Mouse (Mus musculus) hindbrain, embryonic 14.5 days (tissue): ENCODE data around the gene Pdcd11. TPM values are rescaled to one million over a fixed set of nuclear protein-coding genes. Genes with fewer than 3 reads are reported as not detected.
A peak's percentile ranks its signal among the peaks of the same experiment; 100 is the strongest.

ENCODE experiments used
- ATAC-seq: fragments of 200-750 bp; cut with Nextera tagmentation; 2 replicates; pipeline ENCODE4 v1.8.0; 2017; ENCODE audit warnings: moderate number of reproducible peaks, mild to moderate bottlenecking, moderate TSS enrichment, moderate library complexity; ENCODE audit not compliant: low FRiP score
- DNase-seq: peaks from one replicate; pipeline ENCODE4 v3.0.0-alpha.2; 2015; ENCODE audit warnings: low spot score
- H3K27ac ChIP-seq: fragments of 300-500 bp; sonication (generic); 2 replicates; pipeline ENCODE4 v1.5.1; 2014; ENCODE audit warnings: mild to moderate bottlenecking, moderate library complexity
- H3K27me3 ChIP-seq: fragments of 300-500 bp; sonication (generic); 2 replicates; pipeline ENCODE4 v1.6.1; 2014; ENCODE audit warnings: mild to moderate bottlenecking, low read length, mixed read lengths; ENCODE audit not compliant: control insufficient read depth, insufficient read depth
- H3K36me3 ChIP-seq: fragments of 300-500 bp; sonication (generic); replicated peaks from 2 replicates; pipeline ENCODE4 v1.6.1; 2014; ENCODE audit not compliant: control insufficient read depth, insufficient read depth
- H3K4me1 ChIP-seq: fragments of 300-500 bp; sonication (generic); replicated peaks from 2 replicates; pipeline ENCODE4 v1.6.1; 2014; ENCODE audit warnings: antibody characterized with exemption, low read length, mixed read lengths; ENCODE audit not compliant: control insufficient read depth, insufficient read depth
- H3K4me2 ChIP-seq: fragments of 300-500 bp; sonication (generic); replicated peaks from 2 replicates; pipeline ENCODE4 v1.6.1; 2014; ENCODE audit warnings: mild to moderate bottlenecking, moderate library complexity
- H3K4me3 ChIP-seq: fragments of 300-500 bp; sonication (generic); replicated peaks from 2 replicates; pipeline ENCODE4 v1.5.1; 2014; ENCODE audit warnings: mild to moderate bottlenecking, low read length
- H3K9ac ChIP-seq: fragments of 300-500 bp; sonication (generic); 2 replicates; pipeline ENCODE4 v1.6.1; 2014
- H3K9me3 ChIP-seq: fragments of 300-500 bp; sonication (generic); 2 replicates; pipeline ENCODE4 v1.6.1; 2016; ENCODE audit warnings: low read length; ENCODE audit not compliant: control insufficient read depth
- WGBS: fragments of 180-500 bp; shearing (Covaris S2); extraction: QIAGEN DNeasy Blood & Tissue Kit; methylation state at CpG from one replicate; pipeline ENCODE4 v1.1.7; 2014; 5-methylcytosine and 5-hydroxymethylcytosine counted together
- polyA plus RNA-seq: library from polyadenylated mRNA; unstranded; fragments of >200 nt; fragmentation: Nextera tagmentation; extraction: Ambion mirVana; gene quantifications from 2 replicates; pipeline ENCODE4 v1.2.1, GENCODE M21; 2014

Pdcd11 gene
- polyA plus RNA-seq, 1 experiment from 2014 or later: 6.0 TPM

DNA sequence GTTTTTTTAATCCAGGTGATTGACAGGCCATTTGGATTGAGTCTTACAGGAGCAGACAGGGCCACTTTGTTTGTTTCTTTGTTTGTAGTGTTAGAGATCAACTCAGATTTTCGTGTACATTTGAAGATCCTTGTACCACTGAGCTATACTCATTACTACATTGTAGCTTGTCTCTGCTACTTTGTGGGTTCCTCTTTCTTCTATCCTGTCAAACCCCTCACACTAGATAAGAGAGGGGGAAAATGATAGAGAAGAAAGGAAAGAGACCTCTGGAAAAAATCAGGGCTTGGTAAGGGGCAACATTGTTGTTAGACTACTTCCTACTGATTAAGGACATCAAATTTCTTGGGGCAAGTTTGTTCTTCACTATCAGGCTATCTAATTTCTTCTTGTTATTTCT is 32.9 kb upstream of the Pdcd11 start:
- Histone ChIP-seq H3K9me3 (no peaks in the 10 kb centered on the region), H3K36me3 (no peaks in the 10 kb centered on the region), H3K4me2 (no peak overlapping the region), H3K27ac (no peak overlapping the region), H3K27me3 (no peaks in the 10 kb centered on the region), H3K9ac (no peak overlapping the region), H3K4me1 (no peaks in the 10 kb centered on the region), H3K4me3 (no peak overlapping the region)
- DNase-seq (no peak), ATAC-seq (no peak)
- 72% methylated on average over 1 of the region's 1 CpGs for WGBS

DNA sequence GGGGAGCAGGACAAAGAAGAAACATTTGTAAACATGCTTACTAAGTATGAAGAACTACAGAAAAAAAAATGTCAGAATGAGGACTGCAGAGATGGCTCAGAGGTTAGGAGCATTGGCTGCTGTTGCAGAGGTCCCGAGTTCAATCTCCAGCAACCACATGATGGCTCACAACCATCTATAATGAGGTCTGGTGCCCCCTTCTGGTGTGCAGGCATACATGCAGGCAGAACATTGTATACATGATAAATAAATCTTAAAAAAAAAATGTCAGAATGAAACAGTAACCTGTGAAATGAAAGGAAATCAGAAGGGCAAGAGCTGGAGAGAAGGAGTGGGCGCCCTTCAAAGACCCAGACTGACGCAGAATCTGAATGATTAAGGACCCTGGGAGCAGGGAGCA is 24.7 kb upstream of the Pdcd11 start:
- 95% methylated on average over 3 of the region's 3 CpGs for WGBS
- Histone ChIP-seq H3K4me2 (no peak overlapping the region), H3K9ac (no peak overlapping the region), H3K9me3 (no peaks in the 10 kb centered on the region), H3K36me3 (peaks cover 2% of the 10 kb centered on the region), H3K27ac (no peak overlapping the region), H3K4me1 (peaks cover 10% of the 10 kb centered on the region; the same call in 1 of the 2 replicates), H3K27me3 (no peaks in the 10 kb centered on the region), H3K4me3 (no peak overlapping the region)
- DNase-seq (no peak), ATAC-seq (no peak)

DNA sequence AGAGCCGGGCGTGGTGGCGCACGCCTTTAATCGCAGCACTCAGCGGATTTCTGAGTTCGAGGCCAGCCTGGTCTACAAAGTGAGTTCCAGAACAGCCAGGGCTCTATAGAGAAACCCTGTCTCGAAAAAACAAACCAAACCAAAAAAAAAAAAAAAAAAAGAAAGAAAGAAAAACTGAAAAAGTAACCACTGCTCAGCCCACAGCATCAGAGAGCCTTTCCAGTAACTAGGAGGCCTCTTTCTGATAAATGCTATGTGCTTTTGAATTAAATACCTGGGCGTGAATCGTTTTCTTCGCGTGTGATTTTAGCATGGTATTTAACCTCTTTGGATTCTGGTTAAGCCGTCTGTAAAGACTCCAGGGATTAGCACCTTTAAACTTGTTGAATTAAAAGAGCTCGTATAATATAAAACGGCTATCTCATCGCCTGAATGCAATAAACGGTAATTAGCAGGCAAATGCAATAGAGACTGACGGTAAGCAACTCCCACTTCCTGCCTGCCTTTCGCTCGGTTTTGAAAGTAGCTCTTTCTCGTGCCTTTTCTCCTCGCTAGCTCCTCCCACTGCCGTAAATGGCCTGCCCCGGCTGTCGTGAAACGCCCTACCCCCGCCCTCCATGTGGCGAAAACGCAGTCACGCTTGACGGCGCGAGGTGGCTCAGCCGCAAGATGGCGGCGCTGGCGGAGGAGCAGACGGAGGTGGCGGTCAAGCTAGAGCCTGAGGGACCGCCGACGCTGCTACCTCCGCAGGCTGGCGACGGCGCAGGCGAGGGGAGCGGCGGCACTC is 23.3 kb upstream of the Pdcd11 start, which contains the start of gene Taf5:
TSS of gene Taf5 (plus strand) at position 651 of the 787 bp plus-strand sequence.
- peak; percentile 98 for DNase-seq
- 11% methylated on average over 49 of the region's 49 CpGs for WGBS
- Histone ChIP-seq H3K4me2 (peak within 1 kb of the TSS; percentile 65), H3K9me3 (no peaks in the 10 kb centered on the region), H3K4me1 (peaks cover 10% of the 10 kb centered on the region; the same call in 1 of the 2 replicates), H3K4me3 (peak within 1 kb of the TSS; percentile 96), H3K9ac (peak within 1 kb of the TSS; percentile 89), H3K27ac (peak within 1 kb of the TSS; percentile 88), H3K36me3 (peaks cover 15% of the 10 kb centered on the region), H3K27me3 (no peaks in the 10 kb centered on the region)
- peak; percentile 86 for ATAC-seq

DNA sequence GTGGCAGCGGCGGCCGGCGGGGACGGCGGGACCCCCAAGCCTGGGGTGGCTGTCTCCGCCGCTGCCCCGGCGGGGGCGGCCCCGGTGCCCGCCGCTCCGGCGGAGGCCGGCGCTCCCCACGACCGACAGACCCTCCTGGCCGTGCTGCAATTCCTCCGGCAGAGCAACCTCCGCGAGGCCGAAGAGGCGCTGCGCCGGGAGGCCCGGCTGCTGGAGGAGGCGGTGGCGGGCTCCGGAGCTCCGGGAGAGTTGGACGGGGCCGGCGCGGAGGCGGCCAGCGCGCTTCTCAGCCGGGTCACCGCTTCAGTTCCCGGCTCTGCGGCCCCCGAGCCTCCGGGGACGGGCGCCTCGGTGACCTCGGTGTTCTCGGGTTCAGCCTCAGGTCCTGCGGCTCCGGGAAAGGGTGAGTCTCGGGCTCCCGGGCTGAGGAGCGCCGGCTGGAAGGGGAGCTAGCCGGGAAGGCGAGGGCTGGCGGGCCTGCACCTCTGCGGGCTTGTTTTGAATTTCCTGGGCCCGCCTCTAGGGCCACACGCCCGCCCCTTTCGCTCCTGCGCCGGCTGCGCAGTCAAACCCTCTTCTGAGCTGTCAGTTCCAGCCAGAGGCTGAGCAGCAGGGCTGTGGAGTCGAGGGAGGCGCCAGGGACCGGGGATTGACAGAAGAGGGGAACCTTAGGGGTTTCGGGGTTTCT is 22.5 kb upstream of the Pdcd11 start:
- Histone ChIP-seq H3K9ac (peak overlapping the region; percentile 89), H3K4me2 (peak overlapping the region; percentile 65), H3K4me1 (peaks cover 10% of the 10 kb centered on the region; the same call in 1 of the 2 replicates), H3K4me3 (peak overlapping the region; percentile 96), H3K27ac (peak overlapping the region; percentile 88), H3K27me3 (no peaks in the 10 kb centered on the region), H3K36me3 (peaks cover 23% of the 10 kb centered on the region), H3K9me3 (no peaks in the 10 kb centered on the region)
- ATAC-seq: peak; percentile 92
- under 1% methylated on average over 69 of the region's 72 CpGs for WGBS
- peak; percentile 80 for DNase-seq

DNA sequence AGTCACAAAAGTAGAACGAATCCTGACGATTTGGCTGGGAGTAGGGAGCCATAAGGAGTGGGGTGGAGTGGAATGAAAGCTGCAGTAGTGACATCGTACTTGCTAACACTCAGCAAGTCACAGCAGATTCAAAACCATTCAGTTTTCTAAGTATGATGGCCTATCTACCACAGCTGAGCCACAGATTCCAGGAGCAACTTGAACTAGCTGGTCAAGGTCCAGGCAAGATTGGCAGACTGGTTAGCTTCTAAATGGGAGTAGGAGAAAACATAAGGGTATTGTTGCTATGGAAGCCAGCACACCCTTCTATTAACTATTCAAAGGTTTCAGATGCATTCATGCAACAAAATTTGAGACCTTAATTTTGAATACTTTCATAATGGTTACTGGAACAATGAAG is 2.3 kb upstream of the Pdcd11 start:
- peaks cover 19% of the 10 kb centered on the region for H3K4me1 ChIP-seq
- H3K9ac ChIP-seq: no peak overlapping the region; the same call in 1 of the 2 replicates
- H3K9me3 ChIP-seq: no peaks in the 10 kb centered on the region
- peaks cover 51% of the 10 kb centered on the region for H3K36me3 ChIP-seq
- no peak overlapping the region for H3K4me2 ChIP-seq
- DNase-seq (no peak), ATAC-seq (no peak)
- H3K27ac ChIP-seq: no peak overlapping the region
- no peaks in the 10 kb centered on the region for H3K27me3 ChIP-seq
- 92% methylated on average over 3 of the region's 3 CpGs for WGBS
- H3K4me3 ChIP-seq: no peak overlapping the region

DNA sequence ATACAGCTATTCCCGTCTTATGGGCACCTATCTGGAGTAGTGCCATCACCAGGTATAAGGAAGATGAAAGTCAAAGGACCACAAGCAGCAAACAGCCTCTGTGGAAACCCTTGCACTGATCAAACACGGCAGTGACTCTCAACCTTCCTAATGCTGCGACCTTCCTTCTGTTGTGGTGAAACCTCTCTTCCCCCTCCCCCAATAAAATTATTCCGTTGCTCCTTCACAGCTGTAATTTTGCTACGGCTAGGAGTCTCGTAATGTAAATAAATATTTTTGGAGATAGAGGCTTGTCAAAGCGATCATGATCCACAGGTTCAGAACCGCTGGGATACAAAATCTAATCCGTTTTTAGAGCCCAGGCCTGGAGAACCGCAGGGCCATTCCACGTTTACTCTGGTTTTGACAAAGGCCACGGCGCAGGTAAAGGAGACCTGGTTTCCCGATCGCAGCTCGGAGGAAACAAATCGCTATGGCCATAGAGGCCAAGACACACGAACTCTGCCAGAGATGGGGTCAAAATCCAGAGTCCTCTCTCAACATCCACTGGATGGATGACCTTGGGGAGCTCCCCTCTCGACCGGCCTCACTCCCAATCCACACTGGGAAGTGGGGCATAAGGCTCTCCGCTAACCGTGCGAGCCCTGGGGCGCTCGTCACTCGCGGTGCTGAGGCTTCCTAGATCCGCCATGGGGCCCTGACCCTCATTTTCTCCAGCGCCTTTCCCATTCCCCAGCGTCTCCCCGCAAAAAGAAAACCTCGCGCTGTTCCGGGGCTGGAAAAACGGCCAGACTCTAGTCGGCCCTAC is 646 bp upstream of the Pdcd11 start:
- peak; percentile 74 for ATAC-seq
- H3K4me3 ChIP-seq: peak overlapping the region; percentile 82
- peak overlapping the region; percentile 96 for H3K9ac ChIP-seq
- WGBS: 3% methylated on average over 36 of the region's 36 CpGs
- peak overlapping the region; percentile 85 for H3K27ac ChIP-seq
- H3K4me2 ChIP-seq: peak overlapping the region; percentile 61
- H3K4me1 ChIP-seq: peaks cover 19% of the 10 kb centered on the region
- H3K36me3 ChIP-seq: peaks cover 49% of the 10 kb centered on the region
- H3K9me3 ChIP-seq: no peaks in the 10 kb centered on the region
- DNase-seq: peak; percentile 26
- no peaks in the 10 kb centered on the region for H3K27me3 ChIP-seq

DNA sequence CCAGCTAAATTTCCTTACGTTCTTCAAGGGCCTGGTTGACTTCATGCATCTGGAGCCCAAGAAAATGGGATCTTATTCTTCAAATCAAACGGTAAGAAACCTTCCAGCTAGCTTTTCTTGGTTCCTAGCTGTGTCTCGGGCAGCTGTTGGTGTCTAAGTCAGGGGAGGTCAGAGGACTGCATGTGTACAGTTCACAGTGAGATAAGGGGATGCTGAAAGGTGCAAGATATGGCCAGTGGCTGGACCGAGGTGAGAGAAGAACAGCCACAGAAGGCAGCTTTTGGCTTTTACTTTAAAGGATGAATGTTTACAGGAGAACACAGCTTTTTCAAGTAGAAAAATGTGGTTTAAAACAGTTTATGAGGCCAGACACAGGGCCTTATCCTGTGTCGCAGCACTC is 10.5 kb downstream of the Pdcd11 start:
- Histone ChIP-seq H3K27me3 (no peaks in the 10 kb centered on the region), H3K4me3 (no peak overlapping the region), H3K9ac (no peak overlapping the region), H3K36me3 (peaks cover 97% of the 10 kb centered on the region), H3K4me1 (no peaks in the 10 kb centered on the region), H3K4me2 (no peak overlapping the region), H3K9me3 (no peaks in the 10 kb centered on the region), H3K27ac (no peak overlapping the region)
- WGBS: 88% methylated on average over 5 of the region's 5 CpGs
- ATAC-seq: no peak
- no peak for DNase-seq

DNA sequence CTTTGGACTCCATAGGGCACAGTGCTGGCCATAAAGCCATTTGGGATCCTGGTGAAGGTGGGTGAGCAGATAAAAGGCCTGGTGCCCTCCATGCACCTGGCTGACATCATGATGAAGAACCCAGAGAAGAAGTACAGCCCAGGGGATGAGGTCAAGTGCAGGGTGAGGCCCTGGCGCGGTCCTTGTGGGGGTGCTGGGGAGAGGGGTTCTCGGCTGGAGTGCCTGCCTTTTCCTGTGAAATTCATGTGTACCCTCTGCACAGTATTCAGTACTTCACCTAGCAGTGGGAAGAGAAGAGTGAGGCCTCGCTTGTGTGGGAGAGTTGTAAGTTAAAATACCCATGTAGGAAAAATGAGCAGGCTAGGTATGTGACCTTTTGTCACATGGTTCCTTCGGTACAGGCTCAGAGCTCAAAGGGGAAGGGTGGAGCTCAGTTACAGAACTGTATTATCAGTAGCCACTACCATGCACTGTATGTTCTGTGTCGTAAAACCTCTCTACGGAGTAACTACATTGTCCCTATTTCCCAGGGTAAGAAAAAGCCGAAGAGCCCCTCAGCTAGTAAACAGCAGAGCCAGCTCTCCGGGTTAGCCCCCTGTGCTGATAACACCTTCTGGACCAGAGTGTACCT is 14.2 kb downstream of the Pdcd11 start:
- Histone ChIP-seq H3K4me3 (no peak overlapping the region), H3K4me2 (no peak overlapping the region), H3K9me3 (no peaks in the 10 kb centered on the region), H3K36me3 (peaks cover 99% of the 10 kb centered on the region), H3K27ac (no peak overlapping the region), H3K27me3 (no peaks in the 10 kb centered on the region), H3K4me1 (no peaks in the 10 kb centered on the region), H3K9ac (no peak overlapping the region)
- WGBS: 95% methylated on average over 9 of the region's 9 CpGs
- DNase-seq: no peak
- no peak for ATAC-seq
